Mouse (Mus musculus): ENCODE results near the gene Klf16.
A peak's percentile ranks its signal among the peaks of the same experiment; 100 is the strongest.

Gene Klf16

GRCm38 (mm10) chr10:80545590-80545989 lies 31.5 kb downstream of the Klf16 start:
- DNase-seq (ENCODE audit: inconsistent age in 2 of 2, low spot score in 1 of 2) = peak; percentile 63 to 74

- DNase-seq (ENCODE audit: inconsistent age in 2 of 2, low spot score in 1 of 2) = no peak
Observed at GRCm38 (mm10) chr10:80543873-80544272, 33.2 kb downstream of the Klf16 start.

GRCm38 (mm10) chr10:80539493-80539892 lies 37.6 kb downstream of the Klf16 start:
- peak; percentile 70 to 82 for DNase-seq (ENCODE audit: inconsistent age in 2 of 2, low spot score in 1 of 2)

GRCm38 (mm10) chr10:80538710-80539394 lies 38.3 kb downstream of the Klf16 start, which contains the start of gene Atp8b3:
Gene Atp8b3 (minus strand): TSS chr10:80539124.
- peak; percentile 96 to 97 for DNase-seq (ENCODE audit: inconsistent age in 2 of 2, low spot score in 1 of 2)

GRCm38 (mm10) chr10:80538180-80538579 lies 38.9 kb downstream of the Klf16 start:
- DNase-seq (ENCODE audit: inconsistent age in 2 of 2, low spot score in 1 of 2) = peak; percentile 74 to 80

GRCm38 (mm10) chr10:80535711-80536110 lies 41.4 kb downstream of the Klf16 start:
- DNase-seq (ENCODE audit: inconsistent age in 2 of 2, low spot score in 1 of 2) = peak in 1 of 2 experiments; percentile 29

- DNase-seq (ENCODE audit: inconsistent age in 2 of 2, low spot score in 1 of 2) = no peak
Observed at GRCm38 (mm10) chr10:80535071-80535470, 42.0 kb downstream of the Klf16 start.

- DNase-seq (ENCODE audit: inconsistent age in 2 of 2, low spot score in 1 of 2) = peak; percentile 78 to 81
Observed at GRCm38 (mm10) chr10:80533704-80534103, 43.4 kb downstream of the Klf16 start.

GRCm38 (mm10) chr10:80532783-80533182 lies 44.3 kb downstream of the Klf16 start:
- peak in 1 of 2 experiments; percentile 28 for DNase-seq (ENCODE audit: inconsistent age in 2 of 2, low spot score in 1 of 2)

GRCm38 (mm10) chr10:80526172-80526571 lies 50.9 kb downstream of the Klf16 start:
- no peak for DNase-seq (ENCODE audit: inconsistent age in 2 of 2, low spot score in 1 of 2)

- no peak for DNase-seq (ENCODE audit: inconsistent age in 2 of 2, low spot score in 1 of 2)
Observed at GRCm38 (mm10) chr10:80523299-80523698, 53.8 kb downstream of the Klf16 start.

GRCm38 (mm10) chr10:80519287-80519686 lies 57.8 kb downstream of the Klf16 start:
- no peak for DNase-seq (ENCODE audit: inconsistent age in 2 of 2, low spot score in 1 of 2)
